Mouse (Mus musculus): ENCODE data around the gene H2afv.
"Not testable (repeated sequence)": the region's sequence is repeated elsewhere in the genome, so short reads cannot be mapped to it uniquely, and the experiment has no call there.

Gene H2afv

GRCm38 (mm10) chr11:6413264-6413663, 31.0 kb downstream of the H2afv start:
- no peak for DNase-seq

- DNase-seq = peak; percentile 78
Measured at GRCm38 (mm10) chr11:6411684-6412083, 32.6 kb downstream of the H2afv start.

DNA sequence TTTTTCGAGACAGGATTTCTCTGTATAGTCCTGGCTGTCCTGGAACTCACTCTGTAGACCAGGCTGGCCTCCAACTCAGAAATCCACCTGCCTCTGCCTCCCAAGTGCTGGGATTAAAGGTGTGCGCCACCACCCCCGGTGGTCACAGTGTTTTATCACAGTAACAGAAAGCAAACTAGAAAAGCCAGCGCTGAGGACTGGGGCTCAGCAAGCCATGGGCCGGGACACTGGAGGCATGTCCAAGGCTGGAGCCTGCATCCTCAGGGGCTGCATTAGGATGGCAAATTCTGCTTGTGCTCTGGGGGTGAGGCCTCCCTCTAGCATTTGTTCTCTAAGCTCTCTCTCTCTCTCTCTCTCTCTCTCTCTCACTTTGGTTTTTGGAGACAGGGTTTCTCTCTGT, 33.5 kb downstream of the H2afv start:
- not testable (repeated sequence) for DNase-seq

GRCm38 (mm10) chr11:6410050-6410602, 34.1 kb downstream of the H2afv start:
- DNase-seq = no peak

DNA sequence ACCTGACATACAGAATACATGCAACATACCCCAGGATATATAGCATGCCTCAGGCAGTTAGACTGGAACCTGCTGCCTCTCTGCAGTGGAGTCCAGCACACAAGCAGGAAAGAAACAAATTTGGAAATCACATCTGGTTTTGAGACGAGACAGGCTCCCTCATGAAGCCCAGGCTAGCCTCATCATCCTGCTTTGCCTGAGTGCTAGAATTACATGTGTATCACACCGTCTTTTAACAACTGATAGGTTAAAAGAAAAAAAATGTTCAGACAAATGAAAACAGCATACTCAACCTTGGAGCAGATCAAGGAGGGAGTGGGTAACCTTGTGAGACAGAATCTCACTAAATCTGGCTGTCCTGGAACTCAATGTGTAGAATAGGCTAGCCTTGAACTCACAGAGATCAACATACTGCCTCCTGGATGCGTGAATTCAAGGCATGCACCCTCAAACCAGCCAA, 37.1 kb downstream of the H2afv start:
- DNase-seq = no peak

- peak; percentile 80 for DNase-seq
Measured at GRCm38 (mm10) chr11:6406251-6407161, 37.7 kb downstream of the H2afv start.

GRCm38 (mm10) chr11:6405591-6406081, 38.6 kb downstream of the H2afv start:
- no peak for DNase-seq

- DNase-seq = no peak
Measured at GRCm38 (mm10) chr11:6404699-6405566, 39.3 kb downstream of the H2afv start.

GRCm38 (mm10) chr11:6403830-6404405, 40.3 kb downstream of the H2afv start:
- DNase-seq = no peak

- no peak for DNase-seq
Measured at GRCm38 (mm10) chr11:6402515-6403510, 41.4 kb downstream of the H2afv start.

GRCm38 (mm10) chr11:6398141-6398540, 46.1 kb downstream of the H2afv start:
- DNase-seq = no peak

DNA sequence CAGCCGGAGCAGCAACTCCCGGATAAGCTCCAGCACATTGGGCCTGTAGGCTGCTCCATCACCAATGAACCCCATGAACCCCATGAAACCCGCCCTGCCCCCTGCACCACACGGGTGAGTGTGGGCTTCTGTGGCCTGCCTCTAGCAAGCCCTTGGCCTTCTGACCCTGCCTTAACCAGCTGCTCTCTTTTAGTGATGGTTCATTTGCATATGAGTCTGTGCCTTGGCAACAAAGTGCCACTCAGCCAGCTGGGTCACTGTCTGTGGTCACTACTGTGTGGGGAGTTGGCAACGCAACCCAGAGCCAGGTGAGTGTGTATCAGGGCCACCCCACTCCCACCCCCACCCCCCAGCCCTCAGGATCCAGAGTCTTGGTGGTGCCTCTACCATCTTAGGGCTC, 48.7 kb downstream of the H2afv start:
- no peak for DNase-seq

DNA sequence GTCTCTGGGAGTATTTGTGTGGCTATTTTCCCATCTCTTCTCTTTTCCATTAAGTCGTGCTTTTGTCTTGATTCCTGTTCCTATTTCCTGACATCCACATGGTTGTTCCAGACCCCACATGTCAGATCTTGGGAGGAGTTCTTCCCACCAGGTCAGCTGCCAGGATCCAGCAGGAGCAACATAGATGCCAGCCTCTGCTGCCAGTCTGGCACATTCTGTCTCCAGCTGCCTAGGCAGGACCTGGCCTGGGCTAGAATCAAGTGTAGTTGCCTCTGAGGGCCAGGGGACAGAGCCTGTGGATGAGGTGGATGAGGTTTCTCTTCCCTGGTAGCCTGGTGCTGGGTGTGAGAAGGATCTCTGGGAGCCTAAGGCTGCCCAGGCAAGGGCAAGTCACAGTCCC, 50.4 kb downstream of the H2afv start:
- DNase-seq = no peak

DNA sequence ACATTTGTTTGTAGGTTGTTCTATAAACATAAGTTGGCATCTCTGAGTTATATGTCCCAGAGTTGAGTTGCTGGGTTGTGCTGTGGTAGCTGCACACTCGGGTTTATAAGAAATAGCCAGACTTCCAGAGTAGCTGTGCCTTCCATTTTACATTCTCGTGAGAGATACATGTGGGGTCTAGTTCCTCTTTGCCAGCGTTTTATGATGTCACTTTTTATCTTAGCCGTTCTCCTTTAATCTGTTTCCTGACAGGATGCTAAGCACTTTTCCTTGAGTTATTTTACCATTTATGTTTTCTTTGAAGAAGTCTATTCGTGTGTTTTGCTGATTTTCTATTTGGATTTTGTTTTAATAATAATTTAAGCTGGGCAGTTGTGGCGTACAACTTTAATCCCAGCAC, 51.4 kb downstream of the H2afv start:
- no peak for DNase-seq

DNA sequence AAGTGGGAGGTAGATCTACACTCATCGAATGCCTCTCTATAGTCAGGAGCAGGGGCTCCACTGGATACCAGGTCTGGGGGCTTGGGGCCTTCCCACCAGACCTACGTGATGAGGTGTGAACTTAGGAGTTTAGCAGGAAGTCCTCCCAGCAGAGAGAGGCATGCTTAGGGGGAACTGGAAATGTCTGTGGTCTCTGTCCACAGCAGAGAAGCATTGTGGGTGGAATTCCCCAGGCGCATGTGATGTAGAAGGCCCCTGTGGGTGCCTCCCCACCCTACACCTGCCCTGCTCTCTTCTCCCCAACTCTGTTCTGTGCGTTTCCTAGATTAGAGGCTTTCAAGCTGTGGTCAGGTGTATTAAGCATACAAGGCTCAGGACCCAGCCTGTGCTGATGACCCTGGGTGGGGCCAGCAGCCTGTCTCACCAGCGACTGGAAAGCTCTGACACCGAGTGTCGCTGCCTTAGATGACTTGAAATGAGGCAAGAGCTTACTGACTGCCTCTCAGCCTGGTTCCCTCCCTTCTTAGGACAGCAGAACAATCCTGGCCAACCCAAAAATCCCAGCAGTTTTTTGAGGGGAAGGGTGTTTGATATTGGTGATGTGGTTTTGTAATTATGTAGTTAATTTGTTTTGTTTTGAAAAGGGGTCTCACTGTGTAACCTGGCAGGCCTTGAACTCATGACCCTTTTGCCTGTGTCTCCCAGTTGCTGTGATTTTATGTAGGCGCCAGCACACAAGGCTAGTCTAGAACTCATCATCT, 52.5 kb downstream of the H2afv start:
- no peak for DNase-seq

DNA sequence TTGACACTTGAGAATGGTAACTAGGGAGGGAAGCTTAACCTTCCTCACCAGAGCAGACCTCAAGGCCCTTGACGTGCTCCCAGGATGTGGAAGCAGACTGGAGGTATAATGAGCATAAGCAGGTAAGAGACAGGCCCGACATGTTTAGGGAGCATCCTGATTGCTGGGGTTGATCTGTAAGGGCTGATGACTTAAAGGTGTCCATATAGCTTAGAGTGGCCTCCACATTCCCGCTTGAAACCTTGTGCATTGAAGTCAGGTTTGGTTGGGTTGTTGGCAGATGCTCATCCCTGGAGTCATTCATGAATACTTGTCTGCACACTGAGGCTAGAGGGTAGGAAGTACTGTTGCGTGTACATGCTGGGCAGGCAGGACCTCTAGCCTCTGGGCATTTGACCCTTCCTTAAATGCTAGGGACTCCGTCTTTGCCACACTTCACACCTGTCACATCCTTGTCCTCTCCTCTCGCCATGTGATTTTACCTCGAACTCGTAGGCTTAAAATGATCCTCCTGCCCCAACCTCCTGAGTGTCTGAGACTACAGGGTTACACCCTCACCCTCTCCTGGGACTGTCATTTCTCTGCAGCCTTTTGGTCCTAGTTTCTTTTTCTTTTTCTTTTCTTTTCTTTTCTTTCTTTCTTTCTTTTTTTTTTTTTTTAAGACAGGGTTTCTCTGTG, 53.7 kb downstream of the H2afv start:
- DNase-seq = peak; percentile 38

- peak; percentile 60 for DNase-seq
Measured at GRCm38 (mm10) chr11:6389483-6389921, 54.7 kb downstream of the H2afv start.

- peak; percentile 96 for DNase-seq
Measured at GRCm38 (mm10) chr11:6388726-6389413, 55.4 kb downstream of the H2afv start, which contains the start of gene Zmiz2. Zmiz2 (plus strand) TSS chr11:6389074.

- DNase-seq = peak; percentile 49
Measured at GRCm38 (mm10) chr11:6388126-6388725, 56.0 kb downstream of the H2afv start.
